Mouse (Mus musculus) frontal cortex, postnatal 36 days (tissue): ENCODE measurements around the gene Med12.

Experiments
- DNase-seq, 2 experiments: peaks; one replicate each; pipeline ENCODE4 v3.0.0; 2022; ENCODE audit warnings: low spot score in 2 of 2

Med12 gene

GRCm38 (mm10) chrX:101273875-101274738 is at the start of gene Med12:
Gene Med12, plus strand, starts transcription at chrX:101274030.
- DNase-seq: peak; percentile 70 to 77

- no peak for DNase-seq
These were observed 28.8 kb upstream of the Med12 start for GRCm38 (mm10) chrX:101245011-101245410.

GRCm38 (mm10) chrX:101253952-101254729 is 19.7 kb upstream of the Med12 start, which contains the start of gene Foxo4:
Gene Foxo4, plus strand, starts transcription at chrX:101254528.
- peak; percentile 71 to 80 for DNase-seq

GRCm38 (mm10) chrX:101254740-101255139 is 19.1 kb upstream of the Med12 start:
- DNase-seq: no peak

GRCm38 (mm10) chrX:101256603-101257002 is 17.2 kb upstream of the Med12 start:
- no peak for DNase-seq

- DNase-seq: no peak
These were observed 13.1 kb upstream of the Med12 start for GRCm38 (mm10) chrX:101260441-101261325.

GRCm38 (mm10) chrX:101263892-101264291 is 9.9 kb upstream of the Med12 start, which contains the start of gene Gm614:
Gene Gm614, minus strand, starts transcription at chrX:101263992.
- no peak for DNase-seq

GRCm38 (mm10) chrX:101266631-101267030 is 7.2 kb upstream of the Med12 start:
- no peak for DNase-seq

- no peak for DNase-seq
These were observed 5.6 kb upstream of the Med12 start, which contains the start of gene Il2rg for GRCm38 (mm10) chrX:101268025-101268754. Gene Il2rg, minus strand, starts transcription at chrX:101268255.

- no peak for DNase-seq
These were observed 5.1 kb upstream of the Med12 start, which contains the start of gene Gm20489 for GRCm38 (mm10) chrX:101268755-101269124. Gene Gm20489, minus strand, starts transcription at chrX:101269023.

- DNase-seq: no peak
These were observed 420 bp upstream of the Med12 start for GRCm38 (mm10) chrX:101273410-101273809.

- no peak for DNase-seq
These were observed 9.0 kb downstream of the Med12 start for GRCm38 (mm10) chrX:101282813-101283212.

GRCm38 (mm10) chrX:101285534-101285933 is 11.7 kb downstream of the Med12 start:
- DNase-seq: no peak

- DNase-seq: no peak
These were observed 12.3 kb downstream of the Med12 start for GRCm38 (mm10) chrX:101285953-101286670.

GRCm38 (mm10) chrX:101287543-101287942 is 13.7 kb downstream of the Med12 start:
- DNase-seq: no peak

- no peak for DNase-seq
These were observed 14.6 kb downstream of the Med12 start for GRCm38 (mm10) chrX:101288432-101288831.

- DNase-seq: no peak
These were observed 15.2 kb downstream of the Med12 start for GRCm38 (mm10) chrX:101289037-101289436.

GRCm38 (mm10) chrX:101290111-101290510 is 16.3 kb downstream of the Med12 start:
- DNase-seq: no peak

GRCm38 (mm10) chrX:101299055-101299454 is 25.2 kb downstream of the Med12 start, which contains the start of gene Nlgn3:
Gene Nlgn3, plus strand, starts transcription at chrX:101299168.
- peak in 1 of 2 experiments; percentile 60 for DNase-seq
